ENCODE assay signal across 11 mouse cellular contexts in the genomic region with DNA sequence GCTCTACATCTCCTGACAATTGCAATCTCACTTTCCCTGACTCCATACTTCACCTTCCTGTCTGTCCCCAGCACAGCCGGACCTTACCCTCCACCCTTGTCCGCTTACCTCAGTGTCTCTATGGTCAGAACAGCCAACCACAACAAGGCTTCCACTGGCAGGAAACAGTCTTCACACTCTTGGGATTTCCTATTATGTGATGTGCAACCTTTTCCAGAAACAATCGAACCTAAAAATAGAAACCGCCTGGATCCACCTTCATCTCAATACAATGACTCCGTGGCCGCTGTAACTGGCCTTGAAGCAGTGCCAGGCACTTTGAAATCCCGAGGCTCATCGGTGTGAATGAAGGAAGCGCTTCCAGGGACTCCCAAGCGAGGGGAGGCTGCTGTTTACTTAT.
A peak's percentile ranks its signal among the peaks of the same experiment; 100 is the strongest.
DNase-seq lines count a peak whose midpoint lies in the region; ATAC-seq and TF ChIP-seq lines count a peak whose summit lies in the region.
"Had no signal": no experiment of that assay in that cellular context is flagged by ENCODE, and none has a peak within 500 bp of the region (broad histone marks: within the 10 kb centered on the region; RNA-seq: fewer than 3 reads in every experiment).

No protein-coding gene starts in this region.

- no peaks in the 10 kb centered on the region for H3K36me3 ChIP-seq in kidney, embryonic 14.5 days (ENCODE audit: control insufficient read depth, insufficient read depth, low read length)
- H3K36me3 ChIP-seq in forebrain, embryonic 15.5 days: no peaks in the 10 kb centered on the region
- H3K36me3 ChIP-seq in limb, embryonic 10.5 days: no peaks in the 10 kb centered on the region
- H3K36me3 ChIP-seq: neural tube, embryonic 12.5 days had no signal

- no peak overlapping the region for H3K4me3 ChIP-seq in kidney, embryonic 14.5 days (ENCODE audit: low read length)
- H3K4me3 ChIP-seq in forebrain, embryonic 15.5 days: no peak overlapping the region
- H3K4me3 ChIP-seq in limb, embryonic 10.5 days: no peak overlapping the region
- H3K4me3 ChIP-seq: neural tube, embryonic 12.5 days had no signal

- H3K27me3 ChIP-seq in kidney, embryonic 14.5 days (ENCODE audit: control insufficient read depth, insufficient read depth, low read length): no peaks in the 10 kb centered on the region
- no peaks in the 10 kb centered on the region for H3K27me3 ChIP-seq in forebrain, embryonic 15.5 days
- H3K27me3 ChIP-seq in limb, embryonic 10.5 days (ENCODE audit: low read depth, poor library complexity, severe bottlenecking): peaks cover 13% of the 10 kb centered on the region; the same call in 1 of the 2 replicates
- H3K27me3 ChIP-seq: CH12.LX had no signal

- no peak for TF ChIP-seq POLR2A in brain, embryonic 14.5 days (IDR thresholded peaks at IDR 0.05; ENCODE audit: borderline replicate concordance, extremely low read depth, insufficient read depth, insufficient read length, poor library complexity, severe bottlenecking)

- DNase-seq in kidney, adult 11 months: peak; percentile 22
- DNase-seq in brain, embryonic 14.5 days (ENCODE audit: low read depth): peak; percentile 38
- peak; percentile 49 for DNase-seq in heart, postnatal 25 days (ENCODE audit: low spot score)
- peak; percentile 47 for DNase-seq in lung, postnatal 14 days
- DNase-seq in limb, embryonic 10.5 days (ENCODE audit: low spot score): no peak
- DNase-seq in right cerebral cortex, adult 2 months (ENCODE audit: low spot score in 2 of 2): no peak

- intact Hi-C loops in heart, postnatal 25 days (cut with DNase I): loop anchor here (2.0 to 10.0 kb wide), 2 partner anchors 143 to 329 kb away; no protein-coding TSS in a partner anchor

- H3K9ac ChIP-seq in kidney, embryonic 14.5 days (ENCODE audit: low read depth, low read length): no peak overlapping the region
- H3K9ac ChIP-seq in forebrain, embryonic 15.5 days (replicated peaks): no peak overlapping the region
- H3K9ac ChIP-seq: liver, embryonic 14.5 days; neural tube, embryonic 12.5 days had no signal

- no peak overlapping the region for H3K27ac ChIP-seq in kidney, embryonic 14.5 days (ENCODE audit: low read depth, low read length)
- no peak overlapping the region for H3K27ac ChIP-seq in forebrain, embryonic 15.5 days (replicated peaks)
- H3K27ac ChIP-seq in limb, embryonic 10.5 days: no peak overlapping the region
- H3K27ac ChIP-seq: liver, embryonic 14.5 days; neural tube, embryonic 12.5 days had no signal

- 0 out of 2 replicates have a peak, but pooled peaks cover 3% of the 10 kb centered on the region for H3K4me1 ChIP-seq in kidney, embryonic 14.5 days (ENCODE audit: control insufficient read depth, insufficient read depth, low read length)
- H3K4me1 ChIP-seq in forebrain, embryonic 15.5 days: no peaks in the 10 kb centered on the region
- peaks cover 15% of the 10 kb centered on the region for H3K4me1 ChIP-seq in limb, embryonic 10.5 days
- H3K4me1 ChIP-seq: neural tube, embryonic 12.5 days had no signal

- no peak for TF ChIP-seq CTCF in brain, embryonic 14.5 days (IDR thresholded peaks at IDR 0.05; ENCODE audit: borderline replicate concordance, extremely low read depth, insufficient read depth, insufficient read length)

- WGBS in kidney, embryonic 14.5 days: 48% methylated on average over 10 of the region's 10 CpGs
- 31% methylated on average over 10 of the region's 10 CpGs for WGBS in forebrain, embryonic 15.5 days
- WGBS in limb, embryonic 10.5 days: 40% methylated on average over 10 of the region's 10 CpGs

- no peaks in the 10 kb centered on the region for H3K9me3 ChIP-seq in kidney, embryonic 14.5 days (ENCODE audit: control insufficient read depth, low read length)
- no peaks in the 10 kb centered on the region for H3K9me3 ChIP-seq in forebrain, embryonic 15.5 days
- H3K9me3 ChIP-seq in limb, embryonic 10.5 days (replicated peaks): no peaks in the 10 kb centered on the region
- H3K9me3 ChIP-seq: neural tube, embryonic 12.5 days had no signal

- no peak for ATAC-seq in kidney, embryonic 14.5 days (ENCODE audit: low FRiP score, low TSS enrichment)
- ATAC-seq in forebrain, embryonic 15.5 days (replicated peaks): no peak

- no peak overlapping the region for H3K4me2 ChIP-seq in kidney, embryonic 14.5 days (replicated peaks; ENCODE audit: low read depth, low read length)
- H3K4me2 ChIP-seq in forebrain, embryonic 15.5 days (replicated peaks): no peak overlapping the region
- H3K4me2 ChIP-seq: neural tube, embryonic 12.5 days had no signal

Comparison
In these comparisons a context has a peak if more than half of its experiments do, and no peak if none do; other contexts are left out.
1. DNase-seq: peak in kidney, adult 11 months (single experiment), brain, embryonic 14.5 days (single experiment), heart, postnatal 25 days (single experiment) and lung, postnatal 14 days (single experiment); none in limb, embryonic 10.5 days (single experiment) and right cerebral cortex, adult 2 months (0 of 2).